Mouse (Mus musculus) neural tube, embryonic 13.5 days (tissue): Measurements from ENCODE around the gene Zfp46. TPM values are rescaled to one million over a fixed set of nuclear protein-coding genes. Genes with fewer than 3 reads are reported as not detected.
A peak's percentile ranks its signal among the peaks of the same experiment; 100 is the strongest.

Experiments used
- ATAC-seq: fragments of 200-750 bp; cut with Nextera tagmentation; 2 replicates; pipeline ENCODE4 v1.8.0; 2017; ENCODE audit warnings: low read depth, mild to moderate bottlenecking, moderate TSS enrichment, moderate library complexity
- H3K27ac ChIP-seq: fragments of 300-500 bp; sonication (generic); replicated peaks from 2 replicates; pipeline ENCODE4 v1.5.1; 2015; ENCODE audit warnings: moderate library complexity, mild to moderate bottlenecking, inconsistent platforms
- H3K27me3 ChIP-seq: fragments of 300-500 bp; sonication (generic); 2 replicates; pipeline ENCODE4 v1.6.1; 2015; ENCODE audit warnings: mild to moderate bottlenecking, inconsistent platforms
- H3K36me3 ChIP-seq: fragments of 300-500 bp; sonication (generic); 2 replicates; pipeline ENCODE4 v1.6.1; 2015; ENCODE audit warnings: mild to moderate bottlenecking, inconsistent platforms
- H3K4me1 ChIP-seq: fragments of 300-500 bp; sonication (generic); replicated peaks from 2 replicates; pipeline ENCODE4 v1.6.1; 2015; ENCODE audit warnings: inconsistent platforms
- H3K4me2 ChIP-seq: fragments of 300-500 bp; sonication (generic); 2 replicates; pipeline ENCODE4 v1.6.1; 2015; ENCODE audit warnings: inconsistent platforms, mild to moderate bottlenecking, moderate library complexity
- H3K4me3 ChIP-seq: fragments of 300-500 bp; sonication (generic); 2 replicates; pipeline ENCODE4 v1.5.1; 2015; ENCODE audit warnings: mild to moderate bottlenecking, inconsistent platforms
- H3K9ac ChIP-seq: fragments of 300-500 bp; sonication (generic); 2 replicates; pipeline ENCODE4 v1.6.1; 2015; ENCODE audit warnings: moderate library complexity, mild to moderate bottlenecking, inconsistent platforms
- H3K9me3 ChIP-seq: fragments of 300-500 bp; sonication (generic); 2 replicates; pipeline ENCODE4 v1.6.1; 2016; ENCODE audit warnings: inconsistent platforms
- WGBS: fragments of 180-500 bp; shearing (Covaris S2); methylation state at CpG from one replicate; pipeline ENCODE4 v1.1.7; 2015; 5-methylcytosine and 5-hydroxymethylcytosine counted together
- polyA plus RNA-seq: library from polyadenylated mRNA; unstranded; fragments of >200 nt; fragmentation: Nextera tagmentation; extraction: Ambion mirVana; gene quantifications from 2 replicates; pipeline ENCODE4 v1.2.1, GENCODE M21; 2015

Zfp46 gene
- polyA plus RNA-seq, 1 experiment from 2014 or later, result 41.9 TPM

- under 1% methylated on average over 46 of the region's 46 CpGs for WGBS
- Histone ChIP-seq H3K4me1 (peaks cover 39% of the 10 kb centered on the region), H3K9me3 (no peaks in the 10 kb centered on the region), H3K36me3 (no peaks in the 10 kb centered on the region), H3K9ac (peak within 1 kb of the TSS; percentile 34), H3K27me3 (peaks cover 72% of the 10 kb centered on the region), H3K4me2 (peak within 1 kb of the TSS; percentile 71), H3K4me3 (peak within 1 kb of the TSS; percentile 40), H3K27ac (no peak within 1 kb of the TSS)
- peak; percentile 49; the same call in 1 of the 2 replicates for ATAC-seq
Measured at GRCm38 (mm10) chr4:136247729-136248463, 36.6 kb upstream of the Zfp46 start, which contains the start of gene Tcea3. TSS of gene Tcea3 (plus strand) at chr4:136247729.

GRCm38 (mm10) chr4:136248464-136249331 is 35.8 kb upstream of the Zfp46 start:
- H3K9me3 ChIP-seq, result no peaks in the 10 kb centered on the region
- H3K27ac ChIP-seq, result no peak overlapping the region
- ATAC-seq, result no peak
- WGBS, result 1% methylated on average over 37 of the region's 37 CpGs
- peak overlapping the region; percentile 34 for H3K9ac ChIP-seq
- H3K4me1 ChIP-seq, result peaks cover 39% of the 10 kb centered on the region
- H3K4me2 ChIP-seq, result peak overlapping the region; percentile 71
- no peaks in the 10 kb centered on the region for H3K36me3 ChIP-seq
- peaks cover 72% of the 10 kb centered on the region for H3K27me3 ChIP-seq
- peak overlapping the region; percentile 40 for H3K4me3 ChIP-seq

GRCm38 (mm10) chr4:136249332-136249647 is 35.2 kb upstream of the Zfp46 start:
- H3K9ac ChIP-seq, result no peak overlapping the region
- peaks cover 39% of the 10 kb centered on the region for H3K4me1 ChIP-seq
- H3K27ac ChIP-seq, result no peak overlapping the region
- H3K36me3 ChIP-seq, result no peaks in the 10 kb centered on the region
- peaks cover 72% of the 10 kb centered on the region for H3K27me3 ChIP-seq
- no peak for ATAC-seq
- no peak overlapping the region for H3K4me3 ChIP-seq
- WGBS, result 2% methylated on average over 11 of the region's 11 CpGs
- H3K4me2 ChIP-seq, result peak overlapping the region; percentile 71
- H3K9me3 ChIP-seq, result no peaks in the 10 kb centered on the region

GRCm38 (mm10) chr4:136249780-136250179 is 34.7 kb upstream of the Zfp46 start:
- Histone ChIP-seq H3K27me3 (peaks cover 68% of the 10 kb centered on the region), H3K9ac (no peak overlapping the region), H3K9me3 (no peaks in the 10 kb centered on the region), H3K4me3 (no peak overlapping the region), H3K27ac (no peak overlapping the region), H3K4me1 (peaks cover 39% of the 10 kb centered on the region), H3K4me2 (no peak overlapping the region), H3K36me3 (no peaks in the 10 kb centered on the region)
- no peak for ATAC-seq
- 58% methylated on average over 9 of the region's 9 CpGs for WGBS

- H3K36me3 ChIP-seq, result no peaks in the 10 kb centered on the region
- no peak overlapping the region for H3K9ac ChIP-seq
- H3K27ac ChIP-seq, result no peak overlapping the region
- no peak for ATAC-seq
- no peak overlapping the region for H3K4me3 ChIP-seq
- no peak overlapping the region for H3K4me2 ChIP-seq
- H3K27me3 ChIP-seq, result peaks cover 12% of the 10 kb centered on the region
- no peaks in the 10 kb centered on the region for H3K9me3 ChIP-seq
- 40% methylated on average over 6 of the region's 6 CpGs for WGBS
- H3K4me1 ChIP-seq, result 0 out of 2 replicates have a peak, but pooled peaks cover 4% of the 10 kb centered on the region
Measured at GRCm38 (mm10) chr4:136255919-136256318, 28.6 kb upstream of the Zfp46 start.

- no peak overlapping the region for H3K9ac ChIP-seq
- ATAC-seq, result no peak
- WGBS, result 80% methylated on average over 10 of the region's 10 CpGs
- peaks cover 5% of the 10 kb centered on the region; the same call in 1 of the 2 replicates for H3K27me3 ChIP-seq
- no peaks in the 10 kb centered on the region for H3K36me3 ChIP-seq
- no peak overlapping the region for H3K4me2 ChIP-seq
- H3K9me3 ChIP-seq, result no peaks in the 10 kb centered on the region
- no peak overlapping the region for H3K27ac ChIP-seq
- no peak overlapping the region for H3K4me3 ChIP-seq
- H3K4me1 ChIP-seq, result 0 out of 2 replicates have a peak, but pooled peaks cover 4% of the 10 kb centered on the region
Measured at GRCm38 (mm10) chr4:136256696-136257095, 27.8 kb upstream of the Zfp46 start.

- Histone ChIP-seq H3K9me3 (no peaks in the 10 kb centered on the region), H3K4me2 (no peak overlapping the region), H3K27ac (no peak overlapping the region), H3K9ac (no peak overlapping the region), H3K4me3 (no peak overlapping the region), H3K36me3 (no peaks in the 10 kb centered on the region), H3K27me3 (no peaks in the 10 kb centered on the region), H3K4me1 (0 out of 2 replicates have a peak, but pooled peaks cover 4% of the 10 kb centered on the region)
- WGBS, result 63% methylated on average over 3 of the region's 3 CpGs
- ATAC-seq, result no peak
Measured at GRCm38 (mm10) chr4:136259916-136260315, 24.6 kb upstream of the Zfp46 start.

GRCm38 (mm10) chr4:136260491-136261180 is 23.8 kb upstream of the Zfp46 start:
- peak; percentile 50; the same call in 1 of the 2 replicates for ATAC-seq
- H3K9ac ChIP-seq, result no peak overlapping the region
- WGBS, result 44% methylated on average over 10 of the region's 10 CpGs

GRCm38 (mm10) chr4:136261912-136262311 is 22.6 kb upstream of the Zfp46 start:
- Histone ChIP-seq H3K4me1 (0 out of 2 replicates have a peak, but pooled peaks cover 4% of the 10 kb centered on the region), H3K36me3 (no peaks in the 10 kb centered on the region), H3K27me3 (no peaks in the 10 kb centered on the region), H3K9ac (no peak overlapping the region), H3K4me2 (no peak overlapping the region), H3K9me3 (no peaks in the 10 kb centered on the region), H3K27ac (no peak overlapping the region), H3K4me3 (no peak overlapping the region)
- 80% methylated on average over 10 of the region's 10 CpGs for WGBS
- ATAC-seq, result no peak

More at GRCm38 (mm10) chr4:136260491-136261180, 23.8 kb upstream of the Zfp46 start:
- Histone ChIP-seq H3K4me2 (no peak overlapping the region), H3K9me3 (no peaks in the 10 kb centered on the region), H3K4me3 (no peak overlapping the region), H3K27ac (no peak overlapping the region), H3K27me3 (no peaks in the 10 kb centered on the region), H3K36me3 (no peaks in the 10 kb centered on the region), H3K4me1 (0 out of 2 replicates have a peak, but pooled peaks cover 4% of the 10 kb centered on the region)

GRCm38 (mm10) chr4:136263555-136263954 is 20.9 kb upstream of the Zfp46 start:
- WGBS, result 96% methylated on average over 4 of the region's 4 CpGs
- Histone ChIP-seq H3K9ac (no peak overlapping the region), H3K4me1 (0 out of 2 replicates have a peak, but pooled peaks cover 4% of the 10 kb centered on the region), H3K36me3 (no peaks in the 10 kb centered on the region), H3K27ac (no peak overlapping the region), H3K27me3 (no peaks in the 10 kb centered on the region), H3K4me2 (no peak overlapping the region), H3K9me3 (no peaks in the 10 kb centered on the region), H3K4me3 (no peak overlapping the region)
- no peak for ATAC-seq

- H3K27ac ChIP-seq, result no peak overlapping the region
- no peak overlapping the region for H3K4me2 ChIP-seq
- no peaks in the 10 kb centered on the region for H3K4me1 ChIP-seq
- H3K36me3 ChIP-seq, result no peaks in the 10 kb centered on the region
- H3K9ac ChIP-seq, result no peak overlapping the region
- H3K4me3 ChIP-seq, result no peak overlapping the region
- no peaks in the 10 kb centered on the region for H3K27me3 ChIP-seq
- 82% methylated on average over 9 of the region's 9 CpGs for WGBS
- ATAC-seq, result no peak
- no peaks in the 10 kb centered on the region for H3K9me3 ChIP-seq
Measured at GRCm38 (mm10) chr4:136266716-136267343, 17.7 kb upstream of the Zfp46 start.
